Mouse (Mus musculus): ENCODE measurements around the gene Sdc1.

Gene Sdc1

GRCm38 (mm10) chr12:8781681-8782378 is 10.7 kb downstream of the Sdc1 start:
- ATAC-seq (ENCODE audit: low TSS enrichment), result no peak

- ATAC-seq (ENCODE audit: low TSS enrichment), result no peak
Observed at GRCm38 (mm10) chr12:8782565-8782964, 11.4 kb downstream of the Sdc1 start.

GRCm38 (mm10) chr12:8784189-8784588 is 13.1 kb downstream of the Sdc1 start:
- ATAC-seq (ENCODE audit: low TSS enrichment), result no peak

GRCm38 (mm10) chr12:8786476-8786875 is 15.4 kb downstream of the Sdc1 start:
- ATAC-seq (ENCODE audit: low TSS enrichment), result no peak

- no peak for ATAC-seq (ENCODE audit: low TSS enrichment)
Observed at GRCm38 (mm10) chr12:8786984-8787730, 16.0 kb downstream of the Sdc1 start.

GRCm38 (mm10) chr12:8788469-8788868 is 17.3 kb downstream of the Sdc1 start:
- no peak for ATAC-seq (ENCODE audit: low TSS enrichment)

- no peak for ATAC-seq (ENCODE audit: low TSS enrichment)
Observed at GRCm38 (mm10) chr12:8790615-8791014, 19.5 kb downstream of the Sdc1 start.

GRCm38 (mm10) chr12:8793410-8794051 is 22.4 kb downstream of the Sdc1 start:
- ATAC-seq (ENCODE audit: low TSS enrichment), result no peak

- ATAC-seq (ENCODE audit: low TSS enrichment), result no peak
Observed at GRCm38 (mm10) chr12:8797936-8798335, 26.8 kb downstream of the Sdc1 start.

GRCm38 (mm10) chr12:8798486-8799020 is 27.4 kb downstream of the Sdc1 start:
- ATAC-seq (ENCODE audit: low TSS enrichment), result no peak

GRCm38 (mm10) chr12:8803421-8804076 is 32.4 kb downstream of the Sdc1 start:
- ATAC-seq (ENCODE audit: low TSS enrichment), result no peak

- no peak for ATAC-seq (ENCODE audit: low TSS enrichment)
Observed at GRCm38 (mm10) chr12:8804077-8804456, 32.9 kb downstream of the Sdc1 start.

- ATAC-seq (ENCODE audit: low TSS enrichment), result no peak
Observed at GRCm38 (mm10) chr12:8804934-8805722, 34.0 kb downstream of the Sdc1 start.

- no peak for ATAC-seq (ENCODE audit: low TSS enrichment)
Observed at GRCm38 (mm10) chr12:8809086-8809485, 38.0 kb downstream of the Sdc1 start.

- ATAC-seq (ENCODE audit: low TSS enrichment), result no peak
Observed at GRCm38 (mm10) chr12:8809626-8810025, 38.5 kb downstream of the Sdc1 start.

- ATAC-seq (ENCODE audit: low TSS enrichment), result no peak
Observed at GRCm38 (mm10) chr12:8810966-8811365, 39.8 kb downstream of the Sdc1 start.

GRCm38 (mm10) chr12:8811441-8811871 is 40.3 kb downstream of the Sdc1 start:
- ATAC-seq (ENCODE audit: low TSS enrichment), result no peak

GRCm38 (mm10) chr12:8811894-8812560 is 40.9 kb downstream of the Sdc1 start:
- no peak for ATAC-seq (ENCODE audit: low TSS enrichment)

GRCm38 (mm10) chr12:8817467-8818232 is 46.5 kb downstream of the Sdc1 start:
- ATAC-seq (ENCODE audit: low TSS enrichment), result peak; percentile 50; the same call in 1 of the 2 replicates

GRCm38 (mm10) chr12:8818233-8818672 is 47.1 kb downstream of the Sdc1 start:
- ATAC-seq (ENCODE audit: low TSS enrichment), result no peak

All from frontal cortex, adult (tissue).